Mouse (Mus musculus) kidney, embryonic 16.5 days (tissue): Measurements from ENCODE around the gene Mt2. TPM values are rescaled to one million over a fixed set of nuclear protein-coding genes. Genes with fewer than 3 reads are reported as not detected.
"Not testable (repeated sequence)": the region's sequence is repeated elsewhere in the genome, so short reads cannot be mapped to it uniquely, and the experiment has no call there.

Experiments
- ATAC-seq: fragments of 200-750 bp; cut with Nextera tagmentation; 2 replicates; pipeline ENCODE4 v1.8.0; 2017; ENCODE audit warnings: moderate TSS enrichment; ENCODE audit not compliant: low FRiP score, low TSS enrichment
- H3K27ac ChIP-seq: fragments of 300-500 bp; sonication (generic); 2 replicates; pipeline ENCODE4 v1.5.1; 2014; ENCODE audit warnings: low read length
- H3K27me3 ChIP-seq: fragments of 300-500 bp; sonication (generic); 2 replicates; pipeline ENCODE4 v1.6.1; 2014; ENCODE audit warnings: low read length, control low read depth, mixed read lengths; ENCODE audit not compliant: insufficient read depth
- H3K36me3 ChIP-seq: fragments of 300-500 bp; sonication (generic); 2 replicates; pipeline ENCODE4 v1.6.1; 2014; ENCODE audit warnings: low read length, control low read depth, mixed read lengths; ENCODE audit not compliant: insufficient read depth
- H3K4me1 ChIP-seq: fragments of 300-500 bp; sonication (generic); 2 replicates; pipeline ENCODE4 v1.6.1; 2014; ENCODE audit warnings: low read length, control low read depth, mixed read lengths; ENCODE audit not compliant: insufficient read depth
- H3K4me2 ChIP-seq: fragments of 300-500 bp; sonication (generic); replicated peaks from 2 replicates; pipeline ENCODE4 v1.6.1; 2014; ENCODE audit warnings: low read depth, low read length
- H3K4me3 ChIP-seq: fragments of 300-500 bp; sonication (generic); 2 replicates; pipeline ENCODE4 v1.5.1; 2014; ENCODE audit warnings: mild to moderate bottlenecking, low read length
- H3K9ac ChIP-seq: fragments of 300-500 bp; sonication (generic); replicated peaks from 2 replicates; pipeline ENCODE4 v1.6.1; 2014; ENCODE audit warnings: low read length
- H3K9me3 ChIP-seq: fragments of 300-500 bp; sonication (generic); 2 replicates; pipeline ENCODE4 v1.6.1; 2016; ENCODE audit warnings: low read length, control low read depth
- WGBS: fragments of 180-500 bp; shearing (Covaris S2); extraction: QIAGEN DNeasy Blood & Tissue Kit; methylation state at CpG from one replicate; pipeline ENCODE4 v1.1.7; 2014; 5-methylcytosine and 5-hydroxymethylcytosine counted together
- polyA plus RNA-seq: library from polyadenylated mRNA; unstranded; fragments of >200 nt; fragmentation: Nextera tagmentation; extraction: Ambion mirVana; gene quantifications from 2 replicates; pipeline ENCODE4 v1.2.1, GENCODE M21; 2015

Mt2 gene
- 143 and 167 TPM in 2 replicates for polyA plus RNA-seq

- Histone ChIP-seq H3K27ac (peak within 1 kb of the TSS; percentile 39; the same call in 1 of the 2 replicates), H3K9me3 (no peaks in the 10 kb centered on the region), H3K27me3 (peaks cover 53% of the 10 kb centered on the region), H3K4me3 (peak within 1 kb of the TSS; percentile 51), H3K4me2 (peak within 1 kb of the TSS; percentile 67), H3K36me3 (no peaks in the 10 kb centered on the region), H3K9ac (peak within 1 kb of the TSS; percentile 49), H3K4me1 (peaks cover 12% of the 10 kb centered on the region; the same call in 1 of the 2 replicates)
- peak; percentile 81 for ATAC-seq
- under 1% methylated on average over 56 of the region's 56 CpGs for WGBS
Measured at GRCm38 (mm10) chr8:94172075-94172808, at the start of gene Mt2. Gene Mt2 (plus strand): TSS chr8:94172664.

GRCm38 (mm10) chr8:94122711-94123468 lies 49.6 kb upstream of the Mt2 start:
- peaks cover 8% of the 10 kb centered on the region for H3K4me1 ChIP-seq
- no peak overlapping the region for H3K4me2 ChIP-seq
- WGBS = 27% methylated on average over 8 of the region's 8 CpGs
- H3K4me3 ChIP-seq = no peak overlapping the region
- no peak overlapping the region for H3K9ac ChIP-seq
- no peaks in the 10 kb centered on the region for H3K9me3 ChIP-seq
- ATAC-seq = no peak
- H3K27ac ChIP-seq = no peak overlapping the region
- no peaks in the 10 kb centered on the region for H3K27me3 ChIP-seq
- no peaks in the 10 kb centered on the region for H3K36me3 ChIP-seq

GRCm38 (mm10) chr8:94127711-94128110 lies 44.8 kb upstream of the Mt2 start:
- H3K27me3 ChIP-seq = no peaks in the 10 kb centered on the region
- no peak overlapping the region for H3K4me2 ChIP-seq
- no peak overlapping the region for H3K27ac ChIP-seq
- no peak overlapping the region for H3K4me3 ChIP-seq
- H3K9ac ChIP-seq = no peak overlapping the region
- H3K36me3 ChIP-seq = no peaks in the 10 kb centered on the region
- no peak for ATAC-seq
- peaks cover 8% of the 10 kb centered on the region for H3K4me1 ChIP-seq
- no peaks in the 10 kb centered on the region for H3K9me3 ChIP-seq
- 72% methylated on average over 6 of the region's 6 CpGs for WGBS

- whole genome bisulfite sequencing = 89% methylated on average over 6 of the region's 6 CpGs
- no peak overlapping the region for H3K4me2 ChIP-seq
- no peaks in the 10 kb centered on the region for H3K27me3 ChIP-seq
- no peak for ATAC-seq
- no peak overlapping the region for H3K27ac ChIP-seq
- H3K9ac ChIP-seq = no peak overlapping the region
- H3K4me1 ChIP-seq = no peaks in the 10 kb centered on the region
- no peaks in the 10 kb centered on the region for H3K9me3 ChIP-seq
- no peaks in the 10 kb centered on the region for H3K36me3 ChIP-seq
- H3K4me3 ChIP-seq = no peak overlapping the region
Measured at GRCm38 (mm10) chr8:94129133-94129789, 43.2 kb upstream of the Mt2 start.

GRCm38 (mm10) chr8:94130126-94130525 lies 42.3 kb upstream of the Mt2 start:
- no peak overlapping the region for H3K4me2 ChIP-seq
- ATAC-seq = no peak

GRCm38 (mm10) chr8:94132096-94132495 lies 40.4 kb upstream of the Mt2 start:
- H3K4me1 ChIP-seq = 0 out of 2 replicates have a peak, but pooled peaks cover 4% of the 10 kb centered on the region
- no peaks in the 10 kb centered on the region for H3K27me3 ChIP-seq
- H3K9me3 ChIP-seq = no peaks in the 10 kb centered on the region
- ATAC-seq = no peak
- no peak overlapping the region for H3K4me2 ChIP-seq
- no peaks in the 10 kb centered on the region for H3K36me3 ChIP-seq
- 65% methylated on average over 5 of the region's 5 CpGs for WGBS
- no peak overlapping the region for H3K27ac ChIP-seq
- no peak overlapping the region for H3K4me3 ChIP-seq
- no peak overlapping the region for H3K9ac ChIP-seq

More at GRCm38 (mm10) chr8:94130126-94130525, 42.3 kb upstream of the Mt2 start:
- Histone ChIP-seq H3K9ac (no peak overlapping the region), H3K27ac (no peak overlapping the region), H3K36me3 (no peaks in the 10 kb centered on the region), H3K4me3 (no peak overlapping the region), H3K4me1 (0 out of 2 replicates have a peak, but pooled peaks cover 4% of the 10 kb centered on the region), H3K27me3 (no peaks in the 10 kb centered on the region), H3K9me3 (no peaks in the 10 kb centered on the region)
- 76% methylated on average over 4 of the region's 4 CpGs for WGBS

GRCm38 (mm10) chr8:94134601-94135000 lies 37.9 kb upstream of the Mt2 start:
- ATAC-seq, H3K36me3 ChIP-seq, H3K9me3 ChIP-seq, H3K27ac ChIP-seq, H3K4me3 ChIP-seq, H3K27me3 ChIP-seq, H3K4me2 ChIP-seq, H3K9ac ChIP-seq, H3K4me1 ChIP-seq: not testable (repeated sequence)
- WGBS = 40% methylated on average over 3 of the region's 3 CpGs

GRCm38 (mm10) chr8:94135556-94135955 lies 36.9 kb upstream of the Mt2 start:
- no peak overlapping the region for H3K4me2 ChIP-seq
- no peak overlapping the region for H3K9ac ChIP-seq
- WGBS = 91% methylated on average over 6 of the region's 6 CpGs

GRCm38 (mm10) chr8:94136192-94136591 lies 36.3 kb upstream of the Mt2 start:
- no peak for ATAC-seq
- 58% methylated on average over 7 of the region's 7 CpGs for WGBS

More at GRCm38 (mm10) chr8:94135556-94135955, 36.9 kb upstream of the Mt2 start:
- Histone ChIP-seq H3K27ac (no peak overlapping the region), H3K4me1 (0 out of 2 replicates have a peak, but pooled peaks cover 4% of the 10 kb centered on the region), H3K27me3 (no peaks in the 10 kb centered on the region), H3K4me3 (no peak overlapping the region), H3K9me3 (no peaks in the 10 kb centered on the region), H3K36me3 (no peaks in the 10 kb centered on the region)
- ATAC-seq = no peak

More at GRCm38 (mm10) chr8:94136192-94136591, 36.3 kb upstream of the Mt2 start:
- Histone ChIP-seq H3K36me3 (no peaks in the 10 kb centered on the region), H3K4me2 (no peak overlapping the region), H3K9ac (no peak overlapping the region), H3K27ac (no peak overlapping the region), H3K4me1 (0 out of 2 replicates have a peak, but pooled peaks cover 4% of the 10 kb centered on the region), H3K27me3 (no peaks in the 10 kb centered on the region), H3K4me3 (no peak overlapping the region), H3K9me3 (no peaks in the 10 kb centered on the region)
